Mouse (Mus musculus) CH12.LX (cell line): ENCODE data around the gene Agxt. TPM values are rescaled to one million over a fixed set of nuclear protein-coding genes. Genes with fewer than 3 reads are reported as not detected.

Experiments used
- DNase-seq: peaks from one replicate; pipeline ENCODE4 v3.0.0-alpha.2; 2013; ENCODE audit errors: extremely low read depth
- H3K27ac ChIP-seq: 2 replicates; pipeline ENCODE4 v1.5.1; 2012; ENCODE audit warnings: low read depth, mild to moderate bottlenecking, control low read depth, moderate library complexity; ENCODE audit not compliant: insufficient read depth
- H3K27me3 ChIP-seq: replicated peaks from 2 replicates; pipeline ENCODE3; 2012; ENCODE audit warnings: inconsistent platforms
- H3K36me3 ChIP-seq, 2 experiments: replicated peaks in 1 of 2; 2 replicates each; pipeline versions ENCODE3 to v1.6.1; 2012; ENCODE audit warnings: inconsistent platforms in 1 of 2, low read length in 1 of 2, mild to moderate bottlenecking in 1 of 2, mixed read lengths in 1 of 2, moderate library complexity in 1 of 2; ENCODE audit not compliant: control insufficient read depth in 1 of 2, insufficient read depth in 1 of 2
- H3K4me1 ChIP-seq, 2 experiments: 2 replicates each; pipeline ENCODE4 v1.6.1; 2012; ENCODE audit warnings: inconsistent platforms in 1 of 2, moderate library complexity in 1 of 2; ENCODE audit not compliant: insufficient read depth in 2 of 2, control insufficient read depth in 1 of 2
- H3K4me2 ChIP-seq: 2 replicates; pipeline ENCODE4 v1.6.1; 2012; ENCODE audit warnings: low read depth, mild to moderate bottlenecking, control low read depth; ENCODE audit not compliant: poor library complexity, insufficient read depth, severe bottlenecking
- H3K4me3 ChIP-seq, 3 experiments: fragments of 150-350 bp in 1 of 3; sonication (generic) in 1 of 3; replicated peaks in 1 of 3; 2 replicates each; pipeline versions ENCODE3 to v1.5.1; 2011 to 2012; ENCODE audit warnings: low read depth in 2 of 3, low read length in 2 of 3, mild to moderate bottlenecking in 2 of 3, moderate library complexity in 2 of 3, control low read depth in 1 of 3, improper control_type of control experiment in 1 of 3, inconsistent platforms in 1 of 3, mixed read lengths in 1 of 3; ENCODE audit not compliant: poor library complexity in 1 of 3
- H3K79me2 ChIP-seq: replicated peaks from 2 replicates; pipeline ENCODE4 v1.6.1; 2012; ENCODE audit warnings: mild to moderate bottlenecking, moderate library complexity; ENCODE audit not compliant: control insufficient read depth, poor library complexity, insufficient read depth, severe bottlenecking; ENCODE audit errors: extremely low read depth
- H3K9ac ChIP-seq: 2 replicates; pipeline ENCODE4 v1.6.1; 2012; ENCODE audit warnings: low read depth, mild to moderate bottlenecking, control low read depth, moderate library complexity; ENCODE audit not compliant: insufficient read depth
- H3K9me3 ChIP-seq: replicated peaks from 2 replicates; pipeline ENCODE3; 2012; ENCODE audit warnings: low read length, inconsistent platforms, mixed read lengths
- BHLHE40 ChIP-seq: IDR thresholded peaks from 2 replicates; pipeline ENCODE4 v1.6.1; 2011; ENCODE audit warnings: mild to moderate bottlenecking, low read depth, low read length, improper control_type of control experiment
- CHD1 ChIP-seq: IDR thresholded peaks from 2 replicates; pipeline ENCODE4 v1.6.1; 2012; ENCODE audit warnings: low read depth, low read length, improper control_type of control experiment, inconsistent platforms
- CHD2 ChIP-seq: IDR thresholded peaks from 2 replicates; pipeline ENCODE4 v1.6.1; 2011; ENCODE audit warnings: low read length, improper control_type of control experiment
- E2F4 ChIP-seq: IDR thresholded peaks from 2 replicates; pipeline ENCODE4 v1.6.1; 2011; ENCODE audit warnings: low read depth, low read length, improper control_type of control experiment; ENCODE audit not compliant: insufficient replicate concordance
- ELF1 ChIP-seq: IDR thresholded peaks from 2 replicates; pipeline ENCODE4 v1.6.1; 2014; ENCODE audit warnings: low read depth, mild to moderate bottlenecking, inconsistent platforms, low read length, improper control_type of control experiment
- EP300 ChIP-seq: IDR thresholded peaks from 2 replicates; pipeline ENCODE4 v1.6.1; 2011; ENCODE audit warnings: low read length, improper control_type of control experiment
- IRF4 ChIP-seq: IDR thresholded peaks from 2 replicates; pipeline ENCODE4 v1.6.1; 2014; ENCODE audit warnings: low read depth, mild to moderate bottlenecking, inconsistent platforms, low read length, improper control_type of control experiment
- JUN ChIP-seq: IDR thresholded peaks from 2 replicates; pipeline ENCODE4 v1.6.1; 2011; ENCODE audit warnings: low read depth, mild to moderate bottlenecking, low read length, improper control_type of control experiment, moderate library complexity; ENCODE audit not compliant: insufficient read depth
- KAT2A ChIP-seq: IDR thresholded peaks from 2 replicates; pipeline ENCODE4 v1.6.1; 2012; ENCODE audit warnings: low read length, improper control_type of control experiment, inconsistent platforms; ENCODE audit not compliant: insufficient replicate concordance
- MAX ChIP-seq: IDR thresholded peaks from 2 replicates; pipeline ENCODE4 v1.6.1; 2011; ENCODE audit warnings: low read length, improper control_type of control experiment
- MAZ ChIP-seq: IDR thresholded peaks from 2 replicates; pipeline ENCODE4 v1.6.1; 2012; ENCODE audit warnings: low read depth, mild to moderate bottlenecking, inconsistent platforms, low read length, improper control_type of control experiment, moderate library complexity
- MYC ChIP-seq: IDR thresholded peaks from 2 replicates; pipeline ENCODE4 v1.6.1; 2011; ENCODE audit warnings: low read depth, mild to moderate bottlenecking, improper control_type of control experiment, low read length
- NELFE ChIP-seq: IDR thresholded peaks from 2 replicates; pipeline ENCODE4 v1.6.1; 2011; ENCODE audit warnings: low read depth, low read length, improper control_type of control experiment
- NRF1 ChIP-seq: IDR thresholded peaks from 2 replicates; pipeline ENCODE4 v1.6.1; 2014; ENCODE audit warnings: low read depth, mild to moderate bottlenecking, inconsistent platforms, low read length, improper control_type of control experiment, moderate library complexity
- RAD21 ChIP-seq: IDR thresholded peaks from 2 replicates; pipeline ENCODE4 v1.6.1; 2011; ENCODE audit warnings: low read depth, mild to moderate bottlenecking, low read length, improper control_type of control experiment, moderate library complexity
- SMC3 ChIP-seq: IDR thresholded peaks from 2 replicates; pipeline ENCODE4 v1.6.1; 2011; ENCODE audit warnings: low read depth, low read length, improper control_type of control experiment
- USF1 ChIP-seq: IDR thresholded peaks from 2 replicates; pipeline ENCODE4 v1.6.1; 2014; ENCODE audit warnings: low read depth, mild to moderate bottlenecking, inconsistent platforms, low read length, improper control_type of control experiment
- USF2 ChIP-seq: conservative IDR thresholded peaks from 2 replicates; pipeline ENCODE4 v1.6.1; 2011; ENCODE audit warnings: low read depth, low read length, improper control_type of control experiment
- ZNF384 ChIP-seq: IDR thresholded peaks from 2 replicates; pipeline ENCODE4 v1.6.1; 2012; ENCODE audit warnings: low read depth, low read length, improper control_type of control experiment, inconsistent platforms
- dilution Hi-C: fragments of 300-500 bp; cut with MboI; formaldehyde crosslinking; loops from 2 replicates; pipeline ENCODE4 v1.14.3; 2020; ENCODE audit warnings: low sequenced_read_pairs; ENCODE audit not compliant: extremely low pct_unique_long_range_greater_than_20kb, extremely low pct_ligation_motif_present
- in situ Hi-C: fragments of 300-500 bp; cut with MboI; formaldehyde crosslinking; loops from 3 replicates; pipeline ENCODE4 v1.14.3; 2019; ENCODE audit warnings: low sequenced_read_pairs, low pct_ligation_motif_present, low pct_unique_long_range_greater_than_20kb, mixed read lengths
- polyA plus RNA-seq: library from polyadenylated mRNA; unstranded; fragments of >175 nt; gene quantifications from 2 replicates; pipeline ENCODE4 v1.2.1, GENCODE M21; 2012; ENCODE audit warnings: low read depth; ENCODE audit not compliant: insufficient read length
- total RNA-seq, 2 experiments: library from RNA; depleted of rRNA; stranded (reverse); fragments of 300-350 nt in 1 of 2; fragments of >200 nt in 1 of 2; gene quantifications; 2 replicates each; pipeline ENCODE4 v1.2.3; 2012 to 2014

Gene Agxt
- total and polyA plus RNA-seq, 3 experiments: not detected

GRCm38 (mm10) chr1:93150907-93151661 is 16.0 kb downstream of the Agxt start:
- peaks cover 92% of the 10 kb centered on the region for H3K27me3 ChIP-seq
- no peaks in the 10 kb centered on the region for H3K79me2 ChIP-seq
- in situ Hi-C loops: no loop called here
- no peak for DNase-seq
- TF ChIP-seq CHD1 (no peak), NRF1 (no peak), KAT2A (no peak), JUN (no peak), IRF4 (no peak), RAD21 (no peak), USF1 (no peak), E2F4 (no peak), ELF1 (no peak), ZNF384 (no peak), MYC (no peak), MAX (no peak), MAZ (no peak), USF2 (no peak), CHD2 (no peak), NELFE (no peak), BHLHE40 (no peak), SMC3 (no peak)
- TF ChIP-seq, all 38 proteins: peak for 0
- dilution Hi-C loops: no loop called here
- no peak overlapping the region for H3K9ac ChIP-seq
- H3K27ac ChIP-seq: no peak overlapping the region
- H3K4me3 ChIP-seq: no peak overlapping the region
- H3K4me2 ChIP-seq: no peak overlapping the region
- peaks cover 6 to 9% of the 10 kb centered on the region in 2 experiments; a peak in 3 of 4 replicates for H3K4me1 ChIP-seq
- H3K9me3 ChIP-seq: no peaks in the 10 kb centered on the region
- H3K36me3 ChIP-seq: no peaks in the 10 kb centered on the region

- no peak overlapping the region for H3K27ac ChIP-seq
- in situ Hi-C loops: no loop called here
- no peaks in the 10 kb centered on the region for H3K9me3 ChIP-seq
- H3K36me3 ChIP-seq: no peaks in the 10 kb centered on the region
- dilution Hi-C loops: no loop called here
- H3K9ac ChIP-seq: no peak overlapping the region
- no peaks in the 10 kb centered on the region for H3K79me2 ChIP-seq
- TF ChIP-seq EP300: no peak
- no peak for TF ChIP-seq NRF1
- TF ChIP-seq MYC: no peak
- H3K4me1 ChIP-seq: peaks cover 9 to 12% of the 10 kb centered on the region in 2 experiments
- H3K4me2 ChIP-seq: no peak overlapping the region
- peaks cover 96% of the 10 kb centered on the region for H3K27me3 ChIP-seq
- no peak overlapping the region for H3K4me3 ChIP-seq
- DNase-seq: no peak
Measured at GRCm38 (mm10) chr1:93157566-93157965, 22.5 kb downstream of the Agxt start.
